Mouse (Mus musculus) forebrain, postnatal 0 days (tissue): ENCODE measurements around the gene Cers5. TPM values are rescaled to one million over a fixed set of nuclear protein-coding genes. Genes with fewer than 3 reads are reported as not detected.
A peak's percentile ranks its signal among the peaks of the same experiment; 100 is the strongest.

Experiments used
- ATAC-seq: fragments of 200-750 bp; cut with Nextera tagmentation; 2 replicates; pipeline ENCODE4 v1.8.0; 2017; ENCODE audit warnings: mild to moderate bottlenecking, moderate library complexity
- DNase-seq: peaks from one replicate; pipeline ENCODE4 v3.0.0-alpha.2; 2015
- H3K27ac ChIP-seq: fragments of 300-500 bp; sonication (generic); 2 replicates; pipeline ENCODE4 v1.5.1; 2014; ENCODE audit warnings: low read depth, mild to moderate bottlenecking, antibody characterized with exemption, low read length, moderate library complexity, mixed read lengths
- H3K27me3 ChIP-seq: fragments of 300-500 bp; sonication (generic); 2 replicates; pipeline ENCODE4 v1.6.1; 2014; ENCODE audit warnings: mild to moderate bottlenecking, low read length, mixed read lengths; ENCODE audit not compliant: insufficient read depth
- H3K36me3 ChIP-seq: fragments of 300-500 bp; sonication (generic); 2 replicates; pipeline ENCODE4 v1.6.1; 2014; ENCODE audit warnings: mild to moderate bottlenecking, moderate library complexity; ENCODE audit not compliant: insufficient read depth
- H3K4me1 ChIP-seq: fragments of 300-500 bp; sonication (generic); 2 replicates; pipeline ENCODE4 v1.6.1; 2014; ENCODE audit warnings: antibody characterized with exemption; ENCODE audit not compliant: insufficient read depth
- H3K4me2 ChIP-seq: fragments of 300-500 bp; sonication (generic); 2 replicates; pipeline ENCODE4 v1.6.1; 2014; ENCODE audit warnings: low read depth, mild to moderate bottlenecking, moderate library complexity
- H3K4me3 ChIP-seq: fragments of 300-500 bp; sonication (generic); 2 replicates; pipeline ENCODE4 v1.5.1; 2014; ENCODE audit warnings: low read depth, low read length, mixed read lengths
- H3K9ac ChIP-seq: fragments of 300-500 bp; sonication (generic); 2 replicates; pipeline ENCODE4 v1.6.1; 2014; ENCODE audit warnings: mild to moderate bottlenecking
- H3K9me3 ChIP-seq: fragments of 300-500 bp; sonication (generic); 2 replicates; pipeline ENCODE4 v1.6.1; 2016; ENCODE audit warnings: low read length
- CTCF ChIP-seq: sonication (generic); IDR thresholded peaks from 2 replicates; pipeline ENCODE4 v1.5.1; 2016; ENCODE audit warnings: antibody characterized with exemption, control low read depth, low read depth
- WGBS: fragments of 180-500 bp; shearing (Covaris S2); extraction: QIAGEN DNeasy Blood & Tissue Kit; methylation state at CpG from one replicate; pipeline ENCODE4 v1.1.7; 2014; 5-methylcytosine and 5-hydroxymethylcytosine counted together
- polyA plus RNA-seq: library from polyadenylated mRNA; unstranded; fragments of >200 nt; fragmentation: Nextera tagmentation; extraction: Ambion mirVana; gene quantifications from 2 replicates; pipeline ENCODE4 v1.2.1, GENCODE M21; 2015
- total RNA-seq: library from RNA; depleted of rRNA; stranded (reverse); fragments of >200 nt; gene quantifications from 2 replicates; pipeline ENCODE4 v1.2.3, GENCODE M21; 2014

Cers5 gene
- total and polyA plus RNA-seq, 2 experiments from 2014 or later = 76.8 to 99.2 TPM

DNA sequence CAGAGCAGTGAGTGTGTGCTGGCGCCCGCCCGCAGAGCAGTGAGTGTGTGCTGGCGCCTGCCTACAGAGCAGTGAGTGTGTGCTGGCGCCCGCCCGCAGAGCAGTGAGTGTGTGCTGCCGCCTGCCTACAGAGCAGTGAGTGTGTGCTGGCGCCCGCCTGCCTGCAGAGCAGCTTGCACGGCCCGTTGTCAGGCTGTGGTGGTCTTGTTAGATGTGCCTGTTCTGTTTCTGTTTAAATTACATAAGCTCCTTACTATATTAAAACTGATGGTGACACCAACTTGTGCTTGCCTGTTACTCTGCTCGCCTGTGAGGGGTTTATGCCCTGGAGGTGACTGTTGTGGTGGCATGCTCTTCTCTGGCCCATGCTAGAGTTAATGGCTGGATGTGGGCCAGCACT is 64.5 kb downstream of the Cers5 start:
- no peak overlapping the region for H3K4me3 ChIP-seq
- TF ChIP-seq CTCF = no peak
- no peak overlapping the region for H3K9ac ChIP-seq
- no peaks in the 10 kb centered on the region for H3K27me3 ChIP-seq
- no peak overlapping the region for H3K27ac ChIP-seq
- peaks cover 85% of the 10 kb centered on the region for H3K36me3 ChIP-seq
- peaks cover 17% of the 10 kb centered on the region for H3K4me1 ChIP-seq
- 91% methylated on average over 13 of the region's 13 CpGs for WGBS
- no peak overlapping the region for H3K4me2 ChIP-seq
- ATAC-seq (no peak), DNase-seq (no peak)
- no peaks in the 10 kb centered on the region for H3K9me3 ChIP-seq

DNA sequence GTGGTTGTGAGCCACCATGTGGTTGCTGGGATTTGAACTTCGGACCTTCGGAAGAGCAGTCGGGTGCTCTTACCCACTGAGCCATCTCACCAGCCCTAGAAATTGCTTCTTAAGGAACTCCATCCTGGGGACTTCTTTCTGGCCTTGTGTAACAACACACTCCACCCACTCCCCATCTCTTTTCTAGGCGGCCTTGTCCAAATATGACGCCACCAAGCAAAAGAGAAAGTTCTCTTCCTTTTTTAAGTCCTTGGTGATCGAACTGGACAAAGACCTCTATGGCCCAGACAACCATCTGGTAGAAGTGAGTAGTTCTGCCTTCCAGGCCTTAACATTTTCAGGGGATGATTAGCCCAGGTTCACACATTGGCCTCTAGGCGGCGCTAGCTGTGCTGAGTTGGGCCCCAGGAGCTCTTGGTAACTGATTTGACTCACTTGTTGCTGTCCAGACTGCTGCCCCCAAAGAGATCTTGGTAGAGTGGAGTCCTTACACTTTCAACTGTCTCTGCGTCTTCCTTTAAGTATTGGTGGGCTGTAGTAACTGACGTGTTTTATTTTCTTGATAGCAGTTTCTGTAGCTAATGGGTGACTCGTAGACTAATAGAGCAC is 67.1 kb downstream of the Cers5 start, which contains the start of gene Gm17349:
Gene Gm17349, minus strand, starts transcription at position 51 of the 609 bp plus-strand sequence.
- peak; percentile 72 for DNase-seq
- Histone ChIP-seq H3K27ac (peak within 1 kb of the TSS; percentile 98), H3K4me1 (peaks cover 20% of the 10 kb centered on the region), H3K4me2 (peak within 1 kb of the TSS; percentile 83), H3K4me3 (peak within 1 kb of the TSS; percentile 22), H3K27me3 (no peaks in the 10 kb centered on the region), H3K36me3 (peaks cover 59% of the 10 kb centered on the region), H3K9ac (peak within 1 kb of the TSS; percentile 97), H3K9me3 (no peaks in the 10 kb centered on the region)
- ATAC-seq = no peak
- WGBS = 65% methylated on average over 11 of the region's 11 CpGs
- peak; percentile 80 for TF ChIP-seq CTCF

DNA sequence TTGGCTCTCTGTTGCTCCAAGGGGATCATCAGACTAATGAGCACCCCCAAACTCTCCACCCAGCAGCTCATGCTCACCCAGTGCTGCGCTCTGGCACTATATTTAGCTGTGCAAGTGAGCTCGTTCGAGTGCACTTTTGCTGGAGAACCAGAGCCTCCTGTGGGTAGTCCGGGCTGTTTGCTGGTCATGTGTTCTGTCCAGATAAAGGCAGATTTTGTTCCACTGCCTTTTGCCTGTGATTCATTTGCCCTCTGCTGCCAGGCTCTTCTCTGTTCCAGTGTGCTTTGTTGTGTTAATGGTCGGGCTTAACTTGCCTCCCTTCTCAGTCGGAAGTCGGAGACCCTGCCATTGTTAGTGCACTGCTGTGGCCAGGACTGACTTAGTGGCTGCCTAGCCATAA is 67.8 kb downstream of the Cers5 start:
- 35% methylated on average over 7 of the region's 7 CpGs for WGBS
- Histone ChIP-seq H3K9ac (peak overlapping the region; percentile 97), H3K4me1 (peaks cover 20% of the 10 kb centered on the region), H3K4me3 (peak overlapping the region; percentile 9; the same call in 1 of the 2 replicates), H3K36me3 (peaks cover 57% of the 10 kb centered on the region), H3K9me3 (no peaks in the 10 kb centered on the region), H3K4me2 (peak overlapping the region; percentile 83), H3K27ac (peak overlapping the region; percentile 98), H3K27me3 (no peaks in the 10 kb centered on the region)
- DNase-seq (no peak), ATAC-seq (no peak)
- TF ChIP-seq CTCF = no peak

DNA sequence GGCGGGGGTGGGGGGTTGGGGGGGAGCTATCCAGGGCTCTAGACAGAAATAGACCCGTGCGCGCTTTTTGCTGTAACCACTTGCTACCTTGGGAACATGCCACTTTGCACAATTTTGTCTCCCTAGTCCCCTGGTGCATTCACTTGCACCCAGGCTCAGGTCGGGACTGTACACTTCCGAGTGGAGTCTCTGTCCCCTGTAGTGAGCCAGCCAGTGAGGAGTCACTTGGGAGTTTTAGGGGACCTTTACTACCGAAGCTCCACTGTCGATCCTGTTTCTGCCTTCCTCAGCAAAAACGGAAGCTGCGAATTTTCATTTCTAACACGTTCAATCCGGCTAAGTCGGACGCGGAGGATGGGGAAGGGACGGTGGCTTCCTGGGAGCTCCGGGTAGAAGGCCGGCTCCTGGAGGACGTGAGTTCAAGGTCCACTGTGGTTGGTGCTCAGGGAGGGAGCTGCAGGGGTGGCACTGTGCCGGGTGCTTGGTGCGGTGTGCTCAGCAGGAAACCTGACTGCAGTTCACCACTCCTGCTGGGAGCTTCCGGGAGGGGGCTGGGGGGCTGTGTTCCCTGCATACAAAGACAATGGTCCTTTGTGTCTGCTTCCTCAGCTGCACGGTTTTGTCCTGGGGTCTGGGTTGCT is 68.5 kb downstream of the Cers5 start:
- TF ChIP-seq CTCF = no peak
- DNase-seq (no peak), ATAC-seq (no peak)
- whole genome bisulfite sequencing = 23% methylated on average over 23 of the region's 23 CpGs
- H3K4me2 ChIP-seq = peak overlapping the region; percentile 83
- no peaks in the 10 kb centered on the region for H3K27me3 ChIP-seq
- H3K9ac ChIP-seq = peak overlapping the region; percentile 97
- peaks cover 54% of the 10 kb centered on the region for H3K36me3 ChIP-seq
- peak overlapping the region; percentile 22 for H3K4me3 ChIP-seq
- H3K4me1 ChIP-seq = peaks cover 20% of the 10 kb centered on the region
- peak overlapping the region; percentile 98; the same call in 1 of the 2 replicates for H3K27ac ChIP-seq
- H3K9me3 ChIP-seq = no peaks in the 10 kb centered on the region

DNA sequence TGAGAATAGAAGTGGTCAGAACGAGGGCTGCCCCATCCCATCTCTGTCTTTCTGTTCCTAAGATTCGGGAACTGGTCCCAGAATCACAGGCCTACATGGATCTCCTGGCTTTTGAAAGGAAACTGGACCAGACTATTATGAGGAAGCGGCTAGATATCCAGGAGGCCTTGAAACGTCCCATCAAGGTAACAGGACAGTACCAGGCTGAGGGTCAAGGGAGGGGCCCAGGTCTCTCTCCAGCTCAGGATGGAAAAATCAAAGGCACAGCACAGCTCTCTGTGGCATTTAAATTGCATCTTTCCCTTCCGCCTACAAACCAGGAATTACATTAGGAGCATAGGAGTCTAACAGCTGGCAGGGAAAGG is 69.0 kb downstream of the Cers5 start:
- no peak for TF ChIP-seq CTCF
- ATAC-seq (no peak), DNase-seq (no peak)
- Histone ChIP-seq H3K36me3 (peaks cover 51% of the 10 kb centered on the region), H3K4me1 (peaks cover 20% of the 10 kb centered on the region), H3K27me3 (no peaks in the 10 kb centered on the region), H3K9me3 (no peaks in the 10 kb centered on the region), H3K4me2 (peak overlapping the region; percentile 83), H3K4me3 (peak overlapping the region; percentile 97), H3K9ac (peak overlapping the region; percentile 97; the same call in 1 of the 2 replicates), H3K27ac (0 out of 2 replicates have a peak overlapping the region, but pooled peaks have one; percentile 98)
- WGBS = 61% methylated on average over 5 of the region's 5 CpGs

DNA sequence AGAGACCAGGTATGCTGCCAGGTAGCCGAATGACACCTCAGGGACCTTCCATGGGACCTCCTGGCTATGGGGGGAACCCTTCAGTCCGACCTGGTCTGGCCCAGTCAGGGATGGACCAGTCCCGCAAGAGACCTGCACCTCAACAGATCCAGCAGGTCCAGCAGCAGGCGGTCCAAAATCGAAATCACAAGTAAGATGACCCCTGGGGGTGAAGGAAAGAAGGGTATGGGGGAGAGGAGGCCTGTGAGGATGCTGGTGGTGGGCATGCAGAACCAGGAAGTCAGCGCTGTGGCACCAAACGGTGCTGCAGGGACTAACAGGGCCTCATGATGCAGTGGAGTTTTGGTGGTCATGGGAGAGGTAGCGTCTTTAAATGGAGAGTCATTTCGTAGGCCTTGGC is 69.6 kb downstream of the Cers5 start:
- peaks cover 49% of the 10 kb centered on the region for H3K36me3 ChIP-seq
- no peak for TF ChIP-seq CTCF
- no peak for DNase-seq
- peak overlapping the region; percentile 98 for H3K27ac ChIP-seq
- peak overlapping the region; percentile 83 for H3K4me2 ChIP-seq
- H3K4me1 ChIP-seq = peaks cover 20% of the 10 kb centered on the region
- 64% methylated on average over 9 of the region's 9 CpGs for WGBS
- no peaks in the 10 kb centered on the region for H3K9me3 ChIP-seq
- ATAC-seq = no peak
- peak overlapping the region; percentile 97 for H3K9ac ChIP-seq
- H3K27me3 ChIP-seq = no peaks in the 10 kb centered on the region
- peak overlapping the region; percentile 97 for H3K4me3 ChIP-seq
